Mouse (Mus musculus) stomach, embryonic 15.5 days (tissue): ENCODE data around the gene Rbmxl1. TPM values are rescaled to one million over a fixed set of nuclear protein-coding genes. Genes with fewer than 3 reads are reported as not detected.
"Not testable (repeated sequence)": the region's sequence is repeated elsewhere in the genome, so short reads cannot be mapped to it uniquely, and the experiment has no call there.

Experiments used
- ATAC-seq: fragments of 200-750 bp; cut with Nextera tagmentation; 2 replicates; pipeline ENCODE4 v1.8.0; 2017; ENCODE audit warnings: low read depth, moderate number of reproducible peaks, moderate TSS enrichment; ENCODE audit not compliant: insufficient read depth, low FRiP score
- H3K27ac ChIP-seq: fragments of 300-500 bp; sonication (generic); 2 replicates; pipeline ENCODE4 v1.5.1; 2015; ENCODE audit warnings: mild to moderate bottlenecking, inconsistent platforms
- H3K27me3 ChIP-seq: fragments of 300-500 bp; sonication (generic); replicated peaks from 2 replicates; pipeline ENCODE4 v1.6.1; 2015; ENCODE audit warnings: inconsistent platforms
- H3K36me3 ChIP-seq: fragments of 300-500 bp; sonication (generic); 2 replicates; pipeline ENCODE4 v1.6.1; 2015; ENCODE audit warnings: inconsistent platforms
- H3K4me1 ChIP-seq: fragments of 300-500 bp; sonication (generic); 2 replicates; pipeline ENCODE4 v1.6.1; 2015; ENCODE audit warnings: inconsistent platforms
- H3K4me2 ChIP-seq: fragments of 300-500 bp; sonication (generic); 2 replicates; pipeline ENCODE4 v1.6.1; 2015; ENCODE audit warnings: mild to moderate bottlenecking, inconsistent platforms
- H3K4me3 ChIP-seq: fragments of 300-500 bp; sonication (generic); replicated peaks from 2 replicates; pipeline ENCODE4 v1.5.1; 2015; ENCODE audit warnings: inconsistent platforms
- H3K9ac ChIP-seq: fragments of 300-500 bp; sonication (generic); 2 replicates; pipeline ENCODE4 v1.6.1; 2015; ENCODE audit warnings: inconsistent platforms
- H3K9me3 ChIP-seq: fragments of 300-500 bp; sonication (generic); 2 replicates; pipeline ENCODE4 v1.6.1; 2016; ENCODE audit warnings: inconsistent platforms
- WGBS: fragments of 180-500 bp; shearing (Covaris S2); methylation state at CpG from one replicate; pipeline ENCODE4 v1.1.7; 2015; 5-methylcytosine and 5-hydroxymethylcytosine counted together
- polyA plus RNA-seq: library from polyadenylated mRNA; unstranded; fragments of >200 nt; fragmentation: Nextera tagmentation; extraction: Ambion mirVana; gene quantifications from 2 replicates; pipeline ENCODE4 v1.2.1, GENCODE M21; 2015

Gene Rbmxl1
- 191 and 204 TPM in 2 replicates for polyA plus RNA-seq

GRCm38 (mm10) chr8:78508719-78509272 lies at the start of gene Rbmxl1:
TSS of gene Rbmxl1 (minus strand) at chr8:78508898.
- under 1% methylated on average over 70 of the region's 70 CpGs for WGBS
- Histone ChIP-seq H3K4me3 (peak within 1 kb of the TSS; percentile 93), H3K27ac (peak within 1 kb of the TSS; percentile 97), H3K36me3 (peaks cover 18% of the 10 kb centered on the region; the same call in 1 of the 2 replicates), H3K9ac (peak within 1 kb of the TSS; percentile 95), H3K4me1 (peaks cover 7% of the 10 kb centered on the region), H3K27me3 (no peaks in the 10 kb centered on the region), H3K9me3 (no peaks in the 10 kb centered on the region), H3K4me2 (peak within 1 kb of the TSS; percentile 91)
- ATAC-seq, result peak; percentile 85

- Histone ChIP-seq H3K9me3 (no peaks in the 10 kb centered on the region), H3K4me1 (no peaks in the 10 kb centered on the region), H3K4me3 (no peak overlapping the region), H3K9ac (no peak overlapping the region), H3K4me2 (no peak overlapping the region), H3K27me3 (no peaks in the 10 kb centered on the region), H3K36me3 (no peaks in the 10 kb centered on the region), H3K27ac (no peak overlapping the region)
- WGBS, result 81% methylated on average over 11 of the region's 11 CpGs
- ATAC-seq, result no peak
Observed at GRCm38 (mm10) chr8:78556773-78557434, 48.2 kb upstream of the Rbmxl1 start.

GRCm38 (mm10) chr8:78555817-78556216 lies 47.1 kb upstream of the Rbmxl1 start:
- Histone ChIP-seq H3K9me3 (no peaks in the 10 kb centered on the region), H3K9ac (no peak overlapping the region), H3K36me3 (no peaks in the 10 kb centered on the region), H3K27me3 (no peaks in the 10 kb centered on the region), H3K4me1 (no peaks in the 10 kb centered on the region), H3K4me2 (no peak overlapping the region), H3K27ac (no peak overlapping the region), H3K4me3 (no peak overlapping the region)
- no peak for ATAC-seq
- WGBS, result 87% methylated on average over 4 of the region's 4 CpGs

GRCm38 (mm10) chr8:78550752-78551134 lies 42.0 kb upstream of the Rbmxl1 start:
- no peak overlapping the region for H3K27ac ChIP-seq
- ATAC-seq, result no peak

GRCm38 (mm10) chr8:78549971-78550751 lies 41.5 kb upstream of the Rbmxl1 start:
- Histone ChIP-seq H3K9ac (no peak overlapping the region), H3K4me2 (no peak overlapping the region), H3K4me3 (no peak overlapping the region), H3K27ac (no peak overlapping the region), H3K36me3 (no peaks in the 10 kb centered on the region), H3K4me1 (no peaks in the 10 kb centered on the region), H3K9me3 (no peaks in the 10 kb centered on the region), H3K27me3 (no peaks in the 10 kb centered on the region)
- ATAC-seq, result no peak
- 47% methylated on average over 10 of the region's 10 CpGs for WGBS

More at GRCm38 (mm10) chr8:78550752-78551134, 42.0 kb upstream of the Rbmxl1 start:
- no peaks in the 10 kb centered on the region for H3K9me3 ChIP-seq
- no peaks in the 10 kb centered on the region for H3K27me3 ChIP-seq
- WGBS, result 75% methylated on average over 2 of the region's 2 CpGs
- no peak overlapping the region for H3K4me3 ChIP-seq
- no peak overlapping the region for H3K4me2 ChIP-seq
- H3K9ac ChIP-seq, result no peak overlapping the region
- no peaks in the 10 kb centered on the region for H3K4me1 ChIP-seq
- H3K36me3 ChIP-seq, result no peaks in the 10 kb centered on the region

GRCm38 (mm10) chr8:78545153-78545817 lies 36.6 kb upstream of the Rbmxl1 start:
- not testable (repeated sequence) for ATAC-seq, H3K4me3 ChIP-seq, H3K9ac ChIP-seq

GRCm38 (mm10) chr8:78544545-78544944 lies 35.8 kb upstream of the Rbmxl1 start:
- no peaks in the 10 kb centered on the region for H3K27me3 ChIP-seq
- H3K4me1 ChIP-seq, result 0 out of 2 replicates have a peak, but pooled peaks cover 3% of the 10 kb centered on the region
- H3K9me3 ChIP-seq, result no peaks in the 10 kb centered on the region
- peaks cover 6% of the 10 kb centered on the region; the same call in 1 of the 2 replicates for H3K36me3 ChIP-seq
- H3K9ac ChIP-seq, result no peak overlapping the region
- no peak overlapping the region for H3K4me3 ChIP-seq
- 42% methylated on average over 2 of the region's 2 CpGs for WGBS
- no peak overlapping the region for H3K27ac ChIP-seq
- H3K4me2 ChIP-seq, result no peak overlapping the region
- no peak for ATAC-seq

More at GRCm38 (mm10) chr8:78545153-78545817, 36.6 kb upstream of the Rbmxl1 start:
- H3K27me3 ChIP-seq, H3K27ac ChIP-seq, H3K36me3 ChIP-seq, H3K9me3 ChIP-seq, H3K4me2 ChIP-seq, H3K4me1 ChIP-seq: not testable (repeated sequence)
- WGBS, result 40% methylated on average over 10 of the region's 14 CpGs

GRCm38 (mm10) chr8:78543621-78544020 lies 34.9 kb upstream of the Rbmxl1 start:
- Histone ChIP-seq H3K9ac (no peak overlapping the region), H3K4me1 (0 out of 2 replicates have a peak, but pooled peaks cover 3% of the 10 kb centered on the region), H3K27me3 (no peaks in the 10 kb centered on the region), H3K9me3 (no peaks in the 10 kb centered on the region), H3K4me3 (no peak overlapping the region), H3K36me3 (peaks cover 6% of the 10 kb centered on the region; the same call in 1 of the 2 replicates), H3K4me2 (no peak overlapping the region), H3K27ac (no peak overlapping the region)
- 24% methylated on average over 1 of the region's 1 CpGs for WGBS
- ATAC-seq, result no peak

GRCm38 (mm10) chr8:78542670-78543069 lies 34.0 kb upstream of the Rbmxl1 start:
- not testable (repeated sequence) for H3K36me3 ChIP-seq, H3K4me3 ChIP-seq, H3K9me3 ChIP-seq, H3K27ac ChIP-seq, H3K4me1 ChIP-seq, H3K4me2 ChIP-seq, H3K27me3 ChIP-seq, H3K9ac ChIP-seq, ATAC-seq
- 92% methylated on average over 4 of the region's 6 CpGs for WGBS

GRCm38 (mm10) chr8:78537795-78538194 lies 29.1 kb upstream of the Rbmxl1 start:
- Histone ChIP-seq H3K9ac (no peak overlapping the region), H3K27me3 (no peaks in the 10 kb centered on the region), H3K36me3 (peaks cover 6% of the 10 kb centered on the region; the same call in 1 of the 2 replicates), H3K4me3 (no peak overlapping the region), H3K4me1 (peaks cover 7% of the 10 kb centered on the region; the same call in 1 of the 2 replicates), H3K4me2 (no peak overlapping the region), H3K9me3 (no peaks in the 10 kb centered on the region), H3K27ac (no peak overlapping the region)
- WGBS, result 90% methylated on average over 3 of the region's 3 CpGs
- ATAC-seq, result no peak

- H3K27ac ChIP-seq, result no peak overlapping the region
- 70% methylated on average over 5 of the region's 5 CpGs for WGBS
- peaks cover 8% of the 10 kb centered on the region; the same call in 1 of the 2 replicates for H3K4me1 ChIP-seq
- no peaks in the 10 kb centered on the region for H3K36me3 ChIP-seq
- no peak overlapping the region for H3K9ac ChIP-seq
- H3K4me2 ChIP-seq, result no peak overlapping the region
- no peaks in the 10 kb centered on the region for H3K9me3 ChIP-seq
- ATAC-seq, result no peak
- no peaks in the 10 kb centered on the region for H3K27me3 ChIP-seq
- no peak overlapping the region for H3K4me3 ChIP-seq
Observed at GRCm38 (mm10) chr8:78536716-78537115, 28.0 kb upstream of the Rbmxl1 start.
